Comparison of ENCODE assay signal across 11 mouse cellular contexts in genomic region chr5:146704241-146704640, GRCm38 (mm10).
A peak's percentile ranks its signal among the peaks of the same experiment; 100 is the strongest.
DNase-seq lines count a peak whose midpoint lies in the region; ATAC-seq and TF ChIP-seq lines count a peak whose summit lies in the region.
"Had no signal": no experiment of that assay in that cellular context is flagged by ENCODE, and none has a peak within 500 bp of the region (broad histone marks: within the 10 kb centered on the region; RNA-seq: fewer than 3 reads in every experiment).

No protein-coding gene starts in this region.

- H3K4me1 ChIP-seq in kidney, adult 2 months (ENCODE audit: control insufficient read depth, insufficient read depth, low read length), result no peaks in the 10 kb centered on the region
- H3K4me1 ChIP-seq in liver, embryonic 15.5 days (replicated peaks), result peaks cover 62% of the 10 kb centered on the region

- DNase-seq in kidney, adult 2 months, result no peak
- DNase-seq in kidney, adult 8-10 months, result no peak
- DNase-seq in ES-CJ7 (ENCODE audit: low read depth, low spot score) (peak; percentile 38), adipocyte (ENCODE audit: low spot score) (peak; percentile 31)
- DNase-seq in thymus, adult 18-20 months, result no peak
- DNase-seq in embryo, embryonic 10 days (ENCODE audit: low spot score), result no peak
- no peak for DNase-seq in cerebellum, adult 9-11 months
- DNase-seq: cerebellum, adult 8-10 months; right cerebral cortex, adult 18-20 months had no signal

- peak; percentile 25; the same call in 1 of the 2 replicates for TF ChIP-seq CTCF in kidney, adult 2 months (conservative IDR thresholded peaks at IDR 0.05; ENCODE audit: insufficient read depth, insufficient read length, low read depth, low read length)

- no peak for ATAC-seq in liver, embryonic 15.5 days (ENCODE audit: insufficient read depth)
- ATAC-seq: activated CD4-positive, CD25-positive, alpha-beta regulatory T cell, adult 4 months had no signal

- H3K4me2 ChIP-seq in liver, embryonic 15.5 days, result peak overlapping the region; percentile 55

- WGBS in kidney, adult 2 months, result 97% methylated on average over 4 of the region's 4 CpGs
- WGBS in liver, embryonic 15.5 days (ENCODE audit: insufficient replicate concordance), result 83% methylated on average over 4 of the region's 4 CpGs

- no peak for TF ChIP-seq POLR2A in kidney, adult 2 months (IDR thresholded peaks at IDR 0.05; ENCODE audit: low read depth, low read length)

- no peak overlapping the region for H3K27ac ChIP-seq in kidney, adult 2 months (ENCODE audit: insufficient read depth, low read depth, low read length)
- peak overlapping the region; percentile 98 for H3K27ac ChIP-seq in liver, embryonic 15.5 days (replicated peaks)

- H3K4me3 ChIP-seq in kidney, adult 2 months (ENCODE audit: insufficient read depth, low read depth, low read length), result no peak overlapping the region
- H3K4me3 ChIP-seq in liver, embryonic 15.5 days (replicated peaks), result peak overlapping the region; percentile 20; the same call in 1 of the 2 replicates

- H3K27me3 ChIP-seq in kidney, adult 2 months (replicated peaks; ENCODE audit: control insufficient read depth, insufficient read depth, low read length), result no peaks in the 10 kb centered on the region
- H3K27me3 ChIP-seq in liver, embryonic 15.5 days, result no peaks in the 10 kb centered on the region

- no peaks in the 10 kb centered on the region for H3K9me3 ChIP-seq in liver, embryonic 15.5 days (replicated peaks)

- H3K9ac ChIP-seq in liver, embryonic 15.5 days, result peak overlapping the region; percentile 47

- H3K36me3 ChIP-seq in kidney, adult 2 months (ENCODE audit: control insufficient read depth, insufficient read depth, low read length), result no peaks in the 10 kb centered on the region
- H3K36me3 ChIP-seq in liver, embryonic 15.5 days (replicated peaks), result no peaks in the 10 kb centered on the region

Comparison
In these comparisons a context has a peak if more than half of its experiments do, and no peak if none do; other contexts are left out.
1. DNase-seq: peak in ES-CJ7 (single experiment) and adipocyte (single experiment); none in kidney, adult 2 months (single experiment), kidney, adult 8-10 months (0 of 2), thymus, adult 18-20 months (0 of 2), embryo, embryonic 10 days (single experiment) and cerebellum, adult 9-11 months (single experiment).